Mouse (Mus musculus): Measurements from ENCODE around the gene Arhgef10l.

Gene Arhgef10l

DNA sequence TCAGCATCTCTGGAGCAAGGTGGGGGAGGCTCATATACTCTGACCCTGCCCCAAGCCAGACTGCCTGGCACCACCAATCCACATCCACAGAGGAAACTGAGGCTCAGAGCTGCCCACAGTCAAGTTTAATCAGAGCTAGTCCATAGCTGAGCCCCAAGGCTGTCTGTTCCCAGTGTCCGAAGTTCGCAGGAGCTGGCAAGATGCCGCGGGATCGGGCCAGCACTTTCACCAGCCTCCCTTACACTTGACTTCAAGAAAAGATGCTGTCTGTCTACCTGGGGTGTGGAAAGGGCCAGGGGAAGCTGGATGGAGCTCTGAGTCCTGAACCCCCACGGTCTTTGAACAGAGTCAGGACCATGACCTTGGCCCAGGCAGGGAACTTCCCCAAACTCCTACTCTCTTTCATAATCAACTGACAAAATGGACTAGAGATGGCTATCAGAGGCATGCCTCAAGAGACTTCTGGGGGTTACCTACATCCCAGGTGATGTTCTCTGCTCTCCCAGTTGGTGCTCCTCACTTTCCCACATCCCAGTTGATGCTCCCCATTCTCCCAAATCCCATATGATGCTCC, 34.4 kb downstream of the Arhgef10l start:
- peak; percentile 63 for DNase-seq (ENCODE audit: low spot score)

DNA sequence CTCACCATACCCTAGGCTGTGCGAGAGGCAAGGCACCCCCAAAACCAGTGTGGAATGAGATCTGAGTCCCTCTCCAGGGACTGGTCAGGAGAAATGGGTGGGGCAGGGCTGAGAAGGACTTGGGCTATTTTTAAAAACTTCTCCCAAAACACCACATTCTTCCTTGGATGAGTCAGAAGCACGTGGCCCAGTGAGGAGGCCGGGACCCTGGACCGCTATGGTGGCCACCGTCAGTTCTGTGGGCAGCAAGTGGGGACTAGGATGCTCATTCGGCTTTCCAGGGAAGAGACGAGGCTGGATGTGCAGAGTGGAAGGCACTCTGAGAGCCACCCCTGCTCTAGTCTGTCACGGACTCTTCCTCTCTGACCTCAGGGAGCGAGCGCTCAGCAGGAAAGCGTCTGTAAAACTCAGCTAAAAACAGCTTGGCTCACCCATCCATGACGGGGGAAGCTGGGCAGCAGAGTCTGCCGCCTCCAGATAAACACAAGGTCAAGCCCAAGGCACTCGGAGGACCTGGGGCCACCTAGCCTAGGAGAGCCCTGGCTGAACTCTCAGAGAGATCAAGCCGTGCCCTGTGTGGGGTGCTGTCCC, 35.1 kb downstream of the Arhgef10l start:
- DNase-seq (ENCODE audit: low spot score), result peak; percentile 65

DNA sequence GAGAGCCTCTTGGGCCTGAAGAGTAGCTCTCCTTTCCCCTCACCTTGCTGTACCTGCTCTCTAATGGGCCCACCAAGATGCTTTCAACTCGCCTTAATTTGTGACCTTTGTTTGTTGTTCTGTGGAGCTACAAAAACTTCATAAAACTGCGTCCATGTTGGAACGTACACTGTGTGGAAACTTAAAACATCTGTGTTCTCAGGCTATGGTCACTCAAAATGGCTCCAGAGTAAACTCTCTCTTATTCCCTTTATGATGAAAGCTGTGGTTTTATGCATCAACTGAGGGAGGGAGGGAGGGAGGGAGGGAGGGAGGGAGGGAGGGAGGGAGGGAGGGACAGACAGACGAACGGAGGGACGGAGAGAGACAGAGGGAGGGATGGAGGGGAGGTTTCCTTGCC, 35.7 kb downstream of the Arhgef10l start:
- DNase-seq (ENCODE audit: low spot score), result no peak

DNA sequence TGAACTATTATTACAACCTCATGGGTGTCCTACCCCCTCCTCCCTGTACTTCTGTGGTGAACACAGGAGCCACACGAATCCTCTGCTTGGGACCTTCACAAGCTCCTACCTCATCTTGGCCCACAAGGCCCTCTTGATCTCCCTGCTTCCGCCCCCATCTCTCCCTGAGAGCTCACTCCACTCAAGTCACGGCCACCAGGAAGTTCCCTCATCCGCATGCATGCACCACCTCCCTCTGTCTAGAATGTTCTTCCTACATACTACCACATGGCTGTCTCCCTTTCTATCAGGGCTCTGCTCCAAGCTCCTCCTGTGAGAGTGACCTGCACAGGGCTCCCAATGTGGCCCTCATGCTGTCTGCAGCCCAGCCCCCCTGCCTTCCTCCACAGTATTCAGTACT, 36.8 kb downstream of the Arhgef10l start:
- DNase-seq (ENCODE audit: low spot score), result no peak

DNA sequence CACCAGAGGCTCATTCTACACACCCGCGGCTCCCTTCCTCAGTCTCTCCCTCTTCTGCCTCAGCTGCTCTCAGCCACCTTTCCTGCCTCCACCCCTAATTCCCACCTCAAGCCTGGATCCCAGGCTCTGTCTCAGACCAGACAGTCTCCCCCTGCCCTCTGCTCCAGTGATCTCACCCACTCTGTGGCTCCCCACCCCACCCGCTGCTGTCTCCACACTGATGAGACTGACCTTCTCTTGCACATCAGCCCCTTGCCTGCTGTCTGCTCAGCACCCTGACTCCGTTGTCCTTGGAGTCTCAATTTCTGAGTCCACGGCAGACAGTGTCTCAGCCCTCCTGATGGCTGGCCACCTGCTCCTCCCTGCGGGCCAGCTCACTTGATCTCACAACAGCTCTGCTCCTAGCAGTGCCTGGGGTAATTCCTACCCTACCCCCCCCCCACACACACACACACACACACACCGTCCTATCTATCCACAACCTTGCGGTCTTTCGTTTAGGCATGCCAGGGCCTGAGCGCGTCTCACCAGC, 37.3 kb downstream of the Arhgef10l start:
- no peak for DNase-seq (ENCODE audit: low spot score)

DNA sequence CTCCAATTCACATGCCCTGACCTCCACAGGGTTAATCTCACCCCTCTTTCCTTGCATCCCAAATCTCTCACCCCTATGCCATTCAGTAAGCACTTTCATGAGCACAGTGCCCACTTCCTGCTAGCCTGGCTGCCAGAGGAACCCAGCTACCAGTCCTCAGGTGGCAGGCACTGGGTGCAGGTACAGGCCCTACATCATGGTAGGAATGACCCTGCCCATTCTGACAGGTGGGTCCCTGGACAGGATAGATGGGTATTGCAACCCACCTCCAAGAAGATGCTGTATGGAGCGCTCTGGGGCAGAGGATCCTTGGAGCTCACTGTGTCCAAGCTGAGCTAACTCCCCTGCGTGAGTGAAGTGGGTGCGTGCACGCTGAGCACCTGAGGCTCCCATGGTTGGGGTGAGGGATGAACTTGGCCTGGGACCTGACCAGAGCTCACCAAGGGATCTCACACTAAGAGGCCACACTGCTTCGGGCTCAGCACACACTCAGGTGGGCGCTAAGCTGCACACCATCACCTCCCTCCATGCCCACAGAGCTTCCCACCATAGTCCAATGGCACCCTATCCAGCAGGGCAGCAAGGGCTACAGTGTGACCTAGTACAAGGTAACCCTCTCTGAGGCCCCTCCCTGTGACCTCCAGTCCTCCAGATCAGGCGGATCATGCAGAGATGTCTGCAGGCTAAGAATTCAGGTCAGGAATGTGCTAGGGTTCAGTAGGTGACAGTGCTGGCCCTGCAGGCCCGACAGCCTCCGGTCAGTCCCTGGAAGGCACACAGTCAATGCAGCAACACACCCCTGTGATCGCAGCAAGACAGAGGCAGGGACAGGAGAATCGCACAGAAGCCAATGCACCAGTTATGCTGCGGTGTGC, 39.9 kb downstream of the Arhgef10l start:
- no peak for DNase-seq (ENCODE audit: low spot score)

DNA sequence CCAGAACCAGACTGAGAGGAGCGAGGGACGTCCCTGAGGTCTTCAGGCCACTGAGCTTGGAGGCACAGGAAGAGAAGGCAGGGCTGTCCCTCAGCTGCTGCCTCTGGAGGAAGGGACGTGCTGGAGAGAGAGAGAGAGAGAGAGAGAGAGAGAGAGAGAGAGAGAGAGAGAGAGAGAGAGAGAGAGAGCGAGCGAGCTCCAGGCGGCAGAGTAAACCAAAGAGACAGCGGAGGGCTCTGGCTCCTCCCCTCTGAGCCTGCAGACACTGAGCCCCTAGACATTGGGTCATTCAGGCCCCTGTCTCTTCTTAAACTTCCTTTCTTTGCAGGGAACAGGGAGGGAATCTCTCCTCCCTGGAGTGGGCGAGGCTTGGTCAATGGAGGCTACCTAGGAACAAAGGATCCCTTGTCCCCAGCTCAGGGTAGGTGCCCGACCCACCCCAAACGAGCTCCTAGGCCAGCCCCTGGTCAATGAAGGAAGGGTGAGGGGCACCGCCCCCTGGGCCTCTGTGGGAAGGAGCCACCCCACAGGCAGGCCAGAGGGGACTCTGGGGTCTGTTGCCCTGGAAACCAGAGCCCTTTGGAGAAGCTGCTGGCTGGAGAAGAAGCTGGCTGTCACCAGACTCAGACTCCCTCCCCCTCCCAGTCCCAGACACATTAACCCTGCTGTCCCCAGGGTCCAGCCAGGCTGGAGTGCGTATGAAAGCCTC, 41.2 kb downstream of the Arhgef10l start:
- peak; percentile 66 for DNase-seq (ENCODE audit: low spot score)

DNA sequence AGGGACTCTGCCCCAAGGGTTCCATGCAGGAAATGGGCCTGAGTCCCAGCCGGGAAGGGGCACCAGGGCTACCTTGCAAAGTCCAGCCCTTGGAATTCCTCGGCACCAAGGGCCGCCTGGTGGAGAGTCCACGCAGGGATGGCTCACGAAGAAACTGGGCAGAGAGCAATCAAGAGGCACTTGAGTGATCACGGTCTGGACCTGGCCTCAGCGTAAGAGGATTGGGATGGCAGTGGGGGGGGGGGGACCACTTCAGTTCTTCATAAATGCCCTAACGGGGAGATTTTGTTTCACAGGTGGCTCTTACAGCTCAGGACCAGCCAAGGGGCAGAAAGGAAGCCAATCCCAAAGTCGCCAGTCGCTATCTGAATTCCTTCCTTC, 41.7 kb downstream of the Arhgef10l start:
- DNase-seq (ENCODE audit: low spot score), result peak; percentile 60

DNA sequence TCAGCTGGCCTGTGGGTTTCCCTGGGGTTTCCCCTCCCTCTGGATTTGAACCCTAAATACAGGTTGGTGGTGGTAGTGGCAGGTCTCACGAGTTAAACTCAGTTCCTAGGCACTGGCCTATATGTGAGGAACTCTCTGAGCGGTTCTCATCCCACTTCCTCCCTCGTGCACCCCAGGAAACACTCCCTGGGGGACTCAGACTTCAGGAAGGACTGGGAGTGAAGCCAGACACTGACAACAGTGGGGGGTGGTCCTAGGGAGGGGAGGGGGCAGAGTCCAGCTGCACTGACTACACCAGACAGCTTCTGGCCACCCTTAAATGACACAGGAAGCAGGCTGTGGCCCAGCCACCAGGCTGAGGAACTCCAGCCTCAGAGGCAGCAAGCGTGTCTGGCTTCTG, 43.0 kb downstream of the Arhgef10l start:
- no peak for DNase-seq (ENCODE audit: low spot score)

DNA sequence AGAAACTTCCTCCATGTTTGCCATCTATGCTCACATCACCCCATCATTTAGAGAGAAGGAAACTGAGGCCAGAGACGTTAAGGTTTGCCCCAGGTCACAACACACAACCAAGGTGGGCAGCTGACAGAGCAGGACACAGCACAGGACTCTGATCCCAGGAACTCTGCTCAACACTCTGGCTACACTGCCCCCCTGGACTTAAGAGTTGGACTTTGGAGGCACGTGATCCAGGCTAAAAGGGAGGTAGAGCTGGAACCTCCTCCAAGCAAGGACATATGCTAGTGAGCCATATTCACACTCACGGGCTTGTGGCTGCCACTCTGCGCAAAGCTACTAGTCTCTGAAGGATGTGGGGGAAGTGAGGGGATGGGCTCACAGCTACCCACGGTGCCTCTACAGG, 45.3 kb downstream of the Arhgef10l start:
- DNase-seq (ENCODE audit: low spot score), result no peak

DNA sequence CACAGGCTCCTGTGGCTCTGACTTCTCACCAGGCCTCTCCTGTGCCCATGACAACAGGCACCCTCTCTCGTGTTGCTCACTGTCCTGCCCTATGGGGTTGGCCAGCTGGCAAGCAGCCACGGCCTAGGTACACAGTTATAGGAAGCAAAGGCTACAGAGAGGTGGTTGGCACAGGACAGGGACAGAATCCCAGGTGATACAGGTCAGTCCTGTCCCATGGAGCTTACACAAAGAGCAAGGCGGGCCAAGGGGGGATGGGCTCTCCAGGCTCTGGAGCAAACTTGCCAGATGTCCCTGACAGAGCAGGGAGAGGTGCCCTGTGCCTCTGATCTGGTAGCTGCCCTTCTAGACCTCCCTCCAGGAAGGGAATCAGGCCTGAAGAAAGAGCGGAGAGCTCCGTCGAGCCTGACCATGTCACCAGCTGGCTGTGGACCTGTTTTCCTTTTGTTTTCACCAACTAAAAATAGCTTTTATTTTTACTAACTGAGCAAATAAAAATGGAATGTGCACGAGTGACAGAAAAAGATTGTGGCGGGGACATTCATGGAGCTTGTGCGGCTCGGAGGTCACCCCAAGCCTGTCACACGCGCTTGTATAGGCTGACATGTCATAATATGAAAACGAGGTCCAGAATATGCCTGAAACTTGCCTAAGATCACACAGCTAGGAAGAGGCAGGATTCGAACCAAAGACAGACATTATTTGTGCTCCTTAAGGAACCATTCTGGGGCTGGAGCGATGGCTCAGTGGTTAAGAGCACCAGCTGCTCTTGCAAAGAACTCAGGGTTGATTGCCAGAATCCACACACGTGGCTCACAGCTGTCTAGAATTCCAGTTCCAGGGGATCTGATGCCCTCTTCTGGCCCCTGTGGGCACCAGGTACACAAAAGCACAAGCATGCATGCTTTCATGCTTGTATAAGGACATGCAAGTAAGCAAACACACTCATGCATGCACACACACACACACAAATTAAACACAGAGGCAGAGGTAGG, 48.1 kb downstream of the Arhgef10l start:
- DNase-seq (ENCODE audit: low spot score), result peak; percentile 58

DNA sequence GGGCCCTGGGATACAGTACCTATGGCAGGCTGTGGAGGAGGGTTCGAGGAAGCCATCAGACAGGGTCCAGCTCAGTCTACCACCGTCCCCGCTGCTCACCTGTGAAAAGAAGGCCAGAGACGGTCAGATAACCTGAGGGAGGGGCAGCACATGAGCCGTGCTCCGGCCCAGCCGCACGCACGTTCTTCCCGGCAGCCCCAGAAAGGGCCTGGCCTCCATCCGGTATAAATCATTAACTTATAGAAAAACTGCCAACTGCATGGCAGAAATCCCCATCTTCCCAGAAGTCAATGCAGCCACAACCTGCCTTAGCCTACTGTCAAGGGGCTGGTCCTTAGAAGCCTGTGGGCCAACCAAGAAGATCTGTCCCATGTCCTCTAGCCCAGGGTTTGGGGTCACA, 48.9 kb downstream of the Arhgef10l start:
- no peak for DNase-seq (ENCODE audit: low spot score)

DNA sequence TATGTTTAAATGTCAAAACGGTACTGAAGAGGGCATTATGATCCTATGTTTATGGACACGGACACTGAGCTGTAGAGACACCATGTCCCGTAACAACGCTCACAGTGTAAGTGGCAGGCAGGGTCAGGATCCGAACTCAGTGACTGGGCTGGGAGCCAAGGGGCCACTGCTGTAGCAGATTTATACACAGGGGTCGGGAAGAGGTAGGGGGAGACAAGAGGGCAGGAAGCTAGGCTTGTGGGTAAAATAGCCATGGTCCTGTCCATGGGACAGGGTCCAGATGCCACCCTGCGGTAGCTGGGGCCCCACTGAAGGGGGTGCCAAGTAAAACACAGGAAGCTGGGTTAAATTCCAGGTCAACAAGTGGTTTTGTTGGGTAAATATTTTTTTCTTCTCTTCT, 49.6 kb downstream of the Arhgef10l start:
- DNase-seq (ENCODE audit: low spot score), result no peak

DNA sequence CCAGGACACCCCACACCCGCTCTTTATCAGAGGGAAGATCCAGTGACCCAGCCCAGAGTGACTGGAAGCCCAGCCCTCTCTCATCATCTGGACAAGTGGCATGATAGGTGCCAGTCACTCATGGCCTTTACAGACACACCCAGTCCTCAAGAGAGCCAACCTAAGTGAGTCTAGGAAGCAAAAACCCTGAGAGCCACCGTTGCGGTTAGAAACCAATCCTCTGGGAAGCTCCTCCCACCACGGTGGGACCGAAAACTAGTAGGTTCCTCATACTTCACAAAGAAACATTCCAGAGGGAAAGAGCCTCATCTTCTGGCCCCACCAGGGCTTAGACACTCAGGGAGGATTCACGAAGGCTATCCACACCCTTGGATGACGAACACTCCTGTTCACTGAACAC, 50.0 kb downstream of the Arhgef10l start:
- no peak for DNase-seq (ENCODE audit: low spot score)

DNA sequence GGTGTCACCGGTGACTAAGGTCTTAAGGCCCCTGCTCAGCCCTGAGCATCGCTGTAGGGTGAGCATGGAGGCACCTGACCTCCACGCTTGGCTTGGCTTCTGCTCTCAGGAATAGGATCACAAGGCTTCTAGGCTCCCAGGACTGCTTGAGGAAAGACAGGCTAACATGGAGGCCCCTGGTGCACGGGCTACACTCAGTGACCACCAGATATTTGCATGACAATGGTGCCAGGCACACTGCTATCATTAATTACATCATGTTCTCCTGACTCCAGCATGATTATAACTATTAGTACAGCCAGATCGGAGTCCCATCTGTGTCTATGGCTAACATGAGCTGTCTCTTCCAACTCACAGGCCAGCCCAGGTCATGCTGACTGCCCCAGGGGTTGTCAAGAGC, 51.3 kb downstream of the Arhgef10l start:
- DNase-seq (ENCODE audit: low spot score), result no peak

DNA sequence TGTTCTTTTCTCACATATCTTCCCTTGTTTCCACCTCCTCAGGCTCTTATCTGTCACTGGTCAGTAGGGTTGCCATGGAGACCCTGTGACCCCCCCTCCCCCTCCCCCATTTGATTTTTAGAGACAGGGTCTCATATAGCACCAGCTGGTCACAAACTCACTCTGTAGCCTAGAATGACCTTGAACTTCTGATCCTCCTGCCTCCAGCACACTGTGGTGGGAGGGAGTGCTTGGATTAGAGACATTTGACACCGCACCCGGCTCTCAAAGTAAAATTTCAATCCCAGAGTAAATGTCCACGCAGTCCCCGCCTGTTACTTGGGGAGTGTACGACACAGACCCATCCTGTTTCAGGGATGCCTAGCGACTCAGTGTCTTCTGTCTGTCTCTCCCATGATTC, 51.7 kb downstream of the Arhgef10l start:
- no peak for DNase-seq (ENCODE audit: low spot score)

DNA sequence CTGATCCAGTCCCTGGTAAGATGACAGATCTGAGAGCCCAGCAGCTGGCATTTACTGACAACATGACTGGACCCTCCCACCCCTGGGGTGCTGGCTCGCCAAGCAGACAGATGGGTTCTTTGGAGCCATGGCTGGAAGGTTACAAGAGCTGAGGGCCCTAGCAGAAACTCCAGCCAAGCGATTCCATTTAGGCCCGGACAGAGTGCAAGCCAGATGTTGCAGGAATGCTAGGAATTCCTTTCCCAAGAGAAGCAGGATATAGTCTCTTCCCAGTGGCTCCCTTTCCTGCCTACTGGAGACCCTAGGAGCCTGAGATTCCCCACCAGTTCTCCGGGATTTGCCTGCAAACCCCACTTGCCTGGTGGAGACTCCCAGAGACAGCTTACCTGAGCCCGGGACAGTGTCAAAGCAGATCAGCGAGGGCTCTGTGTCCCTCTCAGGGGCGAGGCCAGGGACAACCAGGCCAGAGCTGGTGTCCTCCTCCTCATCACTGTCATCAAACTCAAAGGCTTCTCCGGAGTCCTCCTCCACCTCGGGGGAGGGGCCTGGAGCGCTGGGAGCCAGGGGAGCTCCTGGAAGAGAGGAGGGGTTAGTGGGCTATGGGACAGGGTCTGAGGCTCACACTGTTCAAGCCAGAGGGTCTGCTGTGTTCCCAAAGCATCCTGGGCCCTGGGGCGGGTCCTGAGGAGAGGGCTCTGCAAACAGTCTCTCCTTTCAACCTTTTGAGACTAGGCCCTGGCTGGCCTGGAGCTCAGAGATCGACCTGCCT, 54.8 kb downstream of the Arhgef10l start:
- DNase-seq (ENCODE audit: low spot score), result no peak

DNA sequence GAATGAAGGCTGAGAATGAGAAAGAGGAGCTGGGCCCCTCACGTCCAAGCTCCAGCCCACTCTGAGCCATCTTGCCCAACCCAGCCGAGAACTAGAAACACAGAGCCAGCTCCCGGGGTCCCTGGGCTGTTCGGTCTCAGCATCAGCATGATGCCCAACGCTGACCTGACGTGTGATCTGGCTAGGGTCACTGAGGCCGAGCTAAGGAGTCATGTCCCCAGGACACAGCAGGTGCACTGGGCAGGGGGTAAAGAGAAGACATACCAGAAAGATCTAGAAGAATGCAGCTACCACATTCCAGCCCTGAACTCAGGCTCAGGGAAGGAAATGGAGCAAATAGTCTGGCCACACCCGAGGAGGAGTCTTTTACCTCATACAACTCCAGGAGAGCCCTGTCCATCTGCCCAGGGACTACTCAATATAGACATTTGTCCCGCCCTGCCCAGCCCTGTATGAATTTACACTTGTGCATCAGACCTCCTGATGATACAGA, 57.5 kb downstream of the Arhgef10l start:
- no peak for DNase-seq (ENCODE audit: low spot score)

DNA sequence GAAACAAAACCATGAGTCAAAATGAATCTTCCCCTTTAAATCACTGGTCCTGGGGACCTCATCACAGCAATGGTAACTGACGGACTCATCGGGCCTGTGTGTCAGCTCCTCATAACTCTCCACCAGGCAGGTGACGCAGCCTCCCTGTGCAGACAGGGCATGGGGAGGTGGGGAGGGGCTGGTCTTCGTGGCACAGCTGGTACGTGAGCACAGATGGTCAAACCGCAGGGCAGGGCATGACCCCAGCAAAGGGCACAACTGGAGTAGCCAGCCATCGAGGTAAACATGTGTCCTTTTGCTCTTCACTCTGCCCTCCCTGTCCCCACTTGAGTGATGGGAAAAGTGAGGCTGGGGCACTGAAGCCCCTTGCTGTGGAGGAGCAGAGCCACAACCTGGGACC, 59.0 kb downstream of the Arhgef10l start:
- no peak for DNase-seq (ENCODE audit: low spot score)

DNA sequence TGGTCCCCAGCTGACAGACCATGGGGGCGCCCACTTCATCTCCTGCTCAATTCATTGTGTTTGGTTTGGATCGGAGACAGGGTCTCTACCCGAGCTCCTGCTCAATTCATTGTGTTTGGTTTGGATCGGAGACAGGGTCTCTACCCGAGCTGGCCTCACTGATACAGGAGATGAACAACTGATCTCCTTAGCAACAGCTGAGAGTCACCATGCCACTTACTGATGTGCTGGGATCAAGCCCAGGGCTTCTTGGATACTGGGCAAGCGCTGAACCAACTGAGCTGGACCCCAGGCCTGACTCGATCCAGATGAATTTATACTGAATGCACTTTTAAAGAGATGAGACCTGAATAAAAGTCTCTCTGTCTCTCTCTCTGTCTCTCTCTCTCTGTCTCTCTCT, 59.6 kb downstream of the Arhgef10l start:
- DNase-seq (ENCODE audit: low spot score), result no peak
